Mouse (Mus musculus): ENCODE measurements around the gene Cacna1b. TPM values are rescaled to one million over a fixed set of nuclear protein-coding genes. Genes with fewer than 3 reads are reported as not detected.

The Cacna1b gene
- polyA plus RNA-seq, 1 experiment from 2014 or later, result 0.70 TPM

- H3K4me1 ChIP-seq (replicated peaks), result no peaks in the 10 kb centered on the region
- H3K9ac ChIP-seq, result no peak overlapping the region
- no peak overlapping the region for H3K4me3 ChIP-seq (replicated peaks)
- H3K4me2 ChIP-seq (replicated peaks), result no peak overlapping the region
- no peaks in the 10 kb centered on the region for H3K9me3 ChIP-seq
- H3K27ac ChIP-seq, result no peak overlapping the region
- H3K36me3 ChIP-seq, result no peaks in the 10 kb centered on the region
- no peaks in the 10 kb centered on the region for H3K27me3 ChIP-seq (replicated peaks)
- ATAC-seq, result no peak
- 78% methylated on average over 10 of the region's 10 CpGs for WGBS
Observed at GRCm38 (mm10) chr2:24705929-24706328, 57.0 kb downstream of the Cacna1b start.

- no peaks in the 10 kb centered on the region for H3K36me3 ChIP-seq
- no peaks in the 10 kb centered on the region for H3K4me1 ChIP-seq (replicated peaks)
- H3K9me3 ChIP-seq, result no peaks in the 10 kb centered on the region
- H3K27ac ChIP-seq, result no peak overlapping the region
- H3K9ac ChIP-seq, result no peak overlapping the region
- no peak overlapping the region for H3K4me2 ChIP-seq (replicated peaks)
- no peak overlapping the region for H3K4me3 ChIP-seq (replicated peaks)
- 70% methylated on average over 3 of the region's 3 CpGs for WGBS
- H3K27me3 ChIP-seq (replicated peaks), result no peaks in the 10 kb centered on the region
- no peak for ATAC-seq
Observed at GRCm38 (mm10) chr2:24702208-24702957, 60.6 kb downstream of the Cacna1b start.

GRCm38 (mm10) chr2:24697281-24697980 lies 65.5 kb downstream of the Cacna1b start:
- no peak overlapping the region for H3K9ac ChIP-seq
- H3K27me3 ChIP-seq (replicated peaks), result no peaks in the 10 kb centered on the region
- H3K36me3 ChIP-seq, result no peaks in the 10 kb centered on the region
- H3K27ac ChIP-seq, result no peak overlapping the region
- H3K9me3 ChIP-seq, result no peaks in the 10 kb centered on the region
- H3K4me2 ChIP-seq (replicated peaks), result no peak overlapping the region
- H3K4me3 ChIP-seq (replicated peaks), result no peak overlapping the region
- ATAC-seq, result no peak
- 71% methylated on average over 8 of the region's 8 CpGs for WGBS
- no peaks in the 10 kb centered on the region for H3K4me1 ChIP-seq (replicated peaks)

GRCm38 (mm10) chr2:24692371-24692770 lies 70.6 kb downstream of the Cacna1b start:
- H3K9me3 ChIP-seq, result no peaks in the 10 kb centered on the region
- H3K4me2 ChIP-seq (replicated peaks), result no peak overlapping the region
- H3K27me3 ChIP-seq (replicated peaks), result no peaks in the 10 kb centered on the region
- WGBS, result 98% methylated on average over 2 of the region's 2 CpGs
- no peak overlapping the region for H3K9ac ChIP-seq
- H3K36me3 ChIP-seq, result no peaks in the 10 kb centered on the region
- no peak overlapping the region for H3K4me3 ChIP-seq (replicated peaks)
- H3K4me1 ChIP-seq (replicated peaks), result no peaks in the 10 kb centered on the region
- H3K27ac ChIP-seq, result no peak overlapping the region
- ATAC-seq, result no peak

- WGBS, result 97% methylated on average over 2 of the region's 2 CpGs
- no peaks in the 10 kb centered on the region for H3K36me3 ChIP-seq
- H3K4me2 ChIP-seq (replicated peaks), result no peak overlapping the region
- no peaks in the 10 kb centered on the region for H3K27me3 ChIP-seq (replicated peaks)
- H3K9ac ChIP-seq, result no peak overlapping the region
- no peak overlapping the region for H3K4me3 ChIP-seq (replicated peaks)
- ATAC-seq, result no peak
- no peaks in the 10 kb centered on the region for H3K9me3 ChIP-seq
- no peaks in the 10 kb centered on the region for H3K4me1 ChIP-seq (replicated peaks)
- no peak overlapping the region for H3K27ac ChIP-seq
Observed at GRCm38 (mm10) chr2:24690356-24690755, 72.6 kb downstream of the Cacna1b start.

- ATAC-seq, result no peak
- H3K36me3 ChIP-seq, result no peaks in the 10 kb centered on the region
- 68% methylated on average over 5 of the region's 5 CpGs for WGBS
Observed at GRCm38 (mm10) chr2:24685347-24685746, 77.6 kb downstream of the Cacna1b start.

GRCm38 (mm10) chr2:24684796-24685195 lies 78.2 kb downstream of the Cacna1b start:
- H3K9me3 ChIP-seq, result no peaks in the 10 kb centered on the region
- WGBS, result 88% methylated on average over 4 of the region's 4 CpGs

More at GRCm38 (mm10) chr2:24685347-24685746, 77.6 kb downstream of the Cacna1b start:
- no peak overlapping the region for H3K4me3 ChIP-seq (replicated peaks)
- H3K27me3 ChIP-seq (replicated peaks), result no peaks in the 10 kb centered on the region
- H3K4me2 ChIP-seq (replicated peaks), result no peak overlapping the region
- no peaks in the 10 kb centered on the region for H3K9me3 ChIP-seq
- H3K9ac ChIP-seq, result no peak overlapping the region
- H3K4me1 ChIP-seq (replicated peaks), result no peaks in the 10 kb centered on the region
- no peak overlapping the region for H3K27ac ChIP-seq

GRCm38 (mm10) chr2:24683266-24683665 lies 79.7 kb downstream of the Cacna1b start:
- no peaks in the 10 kb centered on the region for H3K9me3 ChIP-seq
- 68% methylated on average over 3 of the region's 3 CpGs for WGBS
- no peaks in the 10 kb centered on the region; the same call in 1 of the 2 replicates for H3K27me3 ChIP-seq (replicated peaks)
- H3K36me3 ChIP-seq, result no peaks in the 10 kb centered on the region
- no peak overlapping the region for H3K9ac ChIP-seq
- no peak overlapping the region for H3K4me2 ChIP-seq (replicated peaks)
- 0 out of 2 replicates have a peak, but pooled peaks cover 3% of the 10 kb centered on the region for H3K4me1 ChIP-seq (replicated peaks)
- no peak overlapping the region for H3K27ac ChIP-seq
- no peak for ATAC-seq
- no peak overlapping the region for H3K4me3 ChIP-seq (replicated peaks)

More at GRCm38 (mm10) chr2:24684796-24685195, 78.2 kb downstream of the Cacna1b start:
- Histone ChIP-seq H3K4me2 (replicated peaks) (no peak overlapping the region), H3K36me3 (no peaks in the 10 kb centered on the region), H3K4me1 (replicated peaks) (no peaks in the 10 kb centered on the region), H3K9ac (no peak overlapping the region), H3K4me3 (replicated peaks) (no peak overlapping the region), H3K27ac (no peak overlapping the region), H3K27me3 (replicated peaks) (no peaks in the 10 kb centered on the region)
- no peak for ATAC-seq

- Histone ChIP-seq H3K4me1 (replicated peaks) (0 out of 2 replicates have a peak, but pooled peaks cover 3% of the 10 kb centered on the region), H3K27ac (no peak overlapping the region), H3K9me3 (no peaks in the 10 kb centered on the region), H3K4me3 (replicated peaks) (no peak overlapping the region), H3K4me2 (replicated peaks) (no peak overlapping the region), H3K9ac (no peak overlapping the region), H3K27me3 (replicated peaks) (no peaks in the 10 kb centered on the region; the same call in 1 of the 2 replicates), H3K36me3 (no peaks in the 10 kb centered on the region)
- no peak for ATAC-seq
- 97% methylated on average over 1 of the region's 1 CpGs for WGBS
Observed at GRCm38 (mm10) chr2:24680731-24681130, 82.2 kb downstream of the Cacna1b start.

GRCm38 (mm10) chr2:24680176-24680575 lies 82.8 kb downstream of the Cacna1b start:
- ATAC-seq, result no peak
- Histone ChIP-seq H3K9me3 (no peaks in the 10 kb centered on the region), H3K4me1 (replicated peaks) (0 out of 2 replicates have a peak, but pooled peaks cover 3% of the 10 kb centered on the region), H3K27me3 (replicated peaks) (no peaks in the 10 kb centered on the region; the same call in 1 of the 2 replicates), H3K9ac (no peak overlapping the region), H3K4me3 (replicated peaks) (no peak overlapping the region), H3K27ac (no peak overlapping the region), H3K36me3 (no peaks in the 10 kb centered on the region), H3K4me2 (replicated peaks) (no peak overlapping the region)
- WGBS, result 91% methylated on average over 2 of the region's 2 CpGs

- Histone ChIP-seq H3K4me1 (replicated peaks) (0 out of 2 replicates have a peak, but pooled peaks cover 3% of the 10 kb centered on the region), H3K4me3 (replicated peaks) (peak overlapping the region; percentile 23), H3K9ac (no peak overlapping the region), H3K36me3 (no peaks in the 10 kb centered on the region), H3K27ac (no peak overlapping the region), H3K9me3 (no peaks in the 10 kb centered on the region), H3K4me2 (replicated peaks) (peak overlapping the region; percentile 69), H3K27me3 (replicated peaks) (no peaks in the 10 kb centered on the region; the same call in 1 of the 2 replicates)
- 23% methylated on average over 50 of the region's 50 CpGs for WGBS
- peak; percentile 55; the same call in 1 of the 2 replicates for ATAC-seq
Observed at GRCm38 (mm10) chr2:24679012-24679651, 83.8 kb downstream of the Cacna1b start.

- no peak overlapping the region for H3K4me3 ChIP-seq (replicated peaks)
Observed at GRCm38 (mm10) chr2:24678538-24678937, 84.4 kb downstream of the Cacna1b start.

More at GRCm38 (mm10) chr2:24678538-24678937, 84.4 kb downstream of the Cacna1b start:
- Histone ChIP-seq H3K4me1 (replicated peaks) (0 out of 2 replicates have a peak, but pooled peaks cover 3% of the 10 kb centered on the region), H3K9ac (no peak overlapping the region), H3K27ac (no peak overlapping the region), H3K9me3 (no peaks in the 10 kb centered on the region), H3K4me2 (replicated peaks) (peak overlapping the region; percentile 69), H3K27me3 (replicated peaks) (no peaks in the 10 kb centered on the region; the same call in 1 of the 2 replicates), H3K36me3 (no peaks in the 10 kb centered on the region)
- 58% methylated on average over 5 of the region's 5 CpGs for WGBS
- no peak for ATAC-seq
